Comparison of ENCODE assay signal across 8 mouse cellular contexts in genomic region chr11:3963610-3964415, GRCm38 (mm10). TPM values are rescaled to one million over a fixed set of nuclear protein-coding genes. Genes with fewer than 3 reads are reported as not detected.
DNase-seq lines count a peak whose midpoint lies in the region; ATAC-seq and TF ChIP-seq lines count a peak whose summit lies in the region.

Gene Pes1, plus strand, starts transcription at chr11:3963975.

- TF ChIP-seq EP300 in CH12.LX (IDR thresholded peaks at IDR 0.05; ENCODE audit: low read length) = no peak

- in situ Hi-C loops in CH12.LX (cut with MboI; ENCODE audit: low pct_ligation_motif_present, low pct_unique_long_range_greater_than_20kb, low sequenced_read_pairs) = no loop called here

- peak in 1 of 2 experiments; percentile 27; a peak in 1 of 4 replicates for TF ChIP-seq CTCF in CH12.LX (conservative IDR thresholded peaks at IDR 0.05 in 1 of 2, IDR thresholded peaks at IDR 0.05 in 1 of 2; ENCODE audit: low read depth in 2 of 2, low read length in 2 of 2)

- peak within 1 kb of the TSS; percentile 81 for H3K9ac ChIP-seq in CH12.LX (ENCODE audit: insufficient read depth, low read depth)
- peak within 1 kb of the TSS; percentile 78 for H3K9ac ChIP-seq in forebrain, embryonic 11.5 days (ENCODE audit: low read length)
- peak within 1 kb of the TSS; percentile 86 for H3K9ac ChIP-seq in heart, embryonic 16.5 days (ENCODE audit: low read length)
- H3K9ac ChIP-seq in liver, embryonic 15.5 days = peak within 1 kb of the TSS; percentile 67
- H3K9ac ChIP-seq in neural tube, embryonic 12.5 days = peak within 1 kb of the TSS; percentile 68

- ATAC-seq in forebrain, embryonic 11.5 days (replicated peaks; ENCODE audit: low FRiP score) = peak; percentile 94
- peak; percentile 89 for ATAC-seq in heart, embryonic 16.5 days (replicated peaks; ENCODE audit: extremely low read depth, insufficient read depth, low FRiP score)
- ATAC-seq in liver, embryonic 15.5 days (ENCODE audit: insufficient read depth) = peak; percentile 92
- peak; percentile 96 for ATAC-seq in neural tube, embryonic 12.5 days (ENCODE audit: low FRiP score, low read depth)

- peaks cover 14% of the 10 kb centered on the region for H3K27me3 ChIP-seq in CH12.LX (replicated peaks)
- H3K27me3 ChIP-seq in forebrain, embryonic 11.5 days (ENCODE audit: control insufficient read depth, insufficient read depth, low read length) = no peaks in the 10 kb centered on the region
- H3K27me3 ChIP-seq in heart, embryonic 16.5 days (ENCODE audit: control insufficient read depth, insufficient read depth, low read length) = no peaks in the 10 kb centered on the region
- H3K27me3 ChIP-seq in liver, embryonic 15.5 days = no peaks in the 10 kb centered on the region
- no peaks in the 10 kb centered on the region for H3K27me3 ChIP-seq in neural tube, embryonic 12.5 days (replicated peaks)

- peak within 1 kb of the TSS; percentile 62 to 93 (median 86) for H3K4me3 ChIP-seq in CH12.LX (replicated peaks in 1 of 3; ENCODE audit: low read depth in 2 of 3, low read length in 2 of 3, poor library complexity in 1 of 3)
- H3K4me3 ChIP-seq in forebrain, embryonic 11.5 days (ENCODE audit: low read depth, low read length) = peak within 1 kb of the TSS; percentile 78
- peak within 1 kb of the TSS; percentile 84 for H3K4me3 ChIP-seq in heart, embryonic 16.5 days (ENCODE audit: low read length)
- peak within 1 kb of the TSS; percentile 74 for H3K4me3 ChIP-seq in liver, embryonic 15.5 days (replicated peaks)
- H3K4me3 ChIP-seq in neural tube, embryonic 12.5 days = peak within 1 kb of the TSS; percentile 83

- TF ChIP-seq RAD21 in CH12.LX (IDR thresholded peaks at IDR 0.05; ENCODE audit: low read depth, low read length) = no peak

- dilution Hi-C loops in CH12.LX (cut with MboI; ENCODE audit: extremely low pct_ligation_motif_present, extremely low pct_unique_long_range_greater_than_20kb, low sequenced_read_pairs) = no loop called here

- H3K27ac ChIP-seq in CH12.LX (ENCODE audit: insufficient read depth, low read depth) = no peak within 1 kb of the TSS
- no peak within 1 kb of the TSS for H3K27ac ChIP-seq in forebrain, embryonic 11.5 days (ENCODE audit: low read depth, low read length)
- H3K27ac ChIP-seq in heart, embryonic 16.5 days (ENCODE audit: low read length) = peak within 1 kb of the TSS; percentile 70
- peak within 1 kb of the TSS; percentile 77 for H3K27ac ChIP-seq in liver, embryonic 15.5 days (replicated peaks)
- no peak within 1 kb of the TSS for H3K27ac ChIP-seq in neural tube, embryonic 12.5 days

- H3K4me2 ChIP-seq in CH12.LX (ENCODE audit: insufficient read depth, low read depth, poor library complexity, severe bottlenecking) = peak within 1 kb of the TSS; percentile 99
- peak within 1 kb of the TSS; percentile 84 for H3K4me2 ChIP-seq in forebrain, embryonic 11.5 days (ENCODE audit: low read depth, low read length, severe bottlenecking)
- peak within 1 kb of the TSS; percentile 91 for H3K4me2 ChIP-seq in heart, embryonic 16.5 days (ENCODE audit: low read depth, low read length)
- H3K4me2 ChIP-seq in liver, embryonic 15.5 days = peak within 1 kb of the TSS; percentile 74
- peak within 1 kb of the TSS; percentile 90 for H3K4me2 ChIP-seq in neural tube, embryonic 12.5 days (replicated peaks)

- H3K4me1 ChIP-seq in CH12.LX (ENCODE audit: control insufficient read depth in 1 of 2, insufficient read depth in 2 of 2) = peaks cover 11 to 23% of the 10 kb centered on the region in 2 experiments
- H3K4me1 ChIP-seq in forebrain, embryonic 11.5 days (replicated peaks; ENCODE audit: control insufficient read depth, insufficient read depth, low read length) = peaks cover 5% of the 10 kb centered on the region; the same call in 1 of the 2 replicates
- H3K4me1 ChIP-seq in heart, embryonic 16.5 days (ENCODE audit: control insufficient read depth, insufficient read depth, low read length) = peaks cover 10% of the 10 kb centered on the region
- H3K4me1 ChIP-seq in liver, embryonic 15.5 days (replicated peaks) = peaks cover 27% of the 10 kb centered on the region
- H3K4me1 ChIP-seq in neural tube, embryonic 12.5 days = peaks cover 8% of the 10 kb centered on the region

- peak; percentile 79 for TF ChIP-seq POLR2A in CH12.LX (IDR thresholded peaks at IDR 0.05; ENCODE audit: low read depth, low read length)

- peak; percentile 95 for DNase-seq in CH12.LX (ENCODE audit: extremely low read depth)
- peak; percentile 67 for DNase-seq in c-Kit-positive CD71-negative TER-119-negative erythroid progenitor cells, embryonic 14.5 days (ENCODE audit: low read depth)
- DNase-seq in forebrain, embryonic 11.5 days (ENCODE audit: low spot score) = peak; percentile 85
- DNase-seq in kidney, postnatal 36 days = peak; percentile 85 to 89
- DNase-seq in telencephalon, adult 2 months (ENCODE audit: low read depth, low spot score) = peak; percentile 93

- peaks cover 45% of the 10 kb centered on the region for H3K79me2 ChIP-seq in CH12.LX (replicated peaks; ENCODE audit: control insufficient read depth, extremely low read depth, insufficient read depth, poor library complexity, severe bottlenecking)

- under 1% methylated on average over 31 of the region's 31 CpGs for WGBS in forebrain, embryonic 11.5 days
- WGBS in heart, embryonic 16.5 days = under 1% methylated on average over 31 of the region's 31 CpGs
- under 1% methylated on average over 31 of the region's 31 CpGs for WGBS in liver, embryonic 15.5 days (ENCODE audit: insufficient replicate concordance)
- under 1% methylated on average over 31 of the region's 31 CpGs for WGBS in neural tube, embryonic 12.5 days

- H3K36me3 ChIP-seq in CH12.LX (replicated peaks in 1 of 2; ENCODE audit: control insufficient read depth in 1 of 2, insufficient read depth in 1 of 2, low read length in 1 of 2) = peaks cover 17 to 31% of the 10 kb centered on the region in 2 experiments
- H3K36me3 ChIP-seq in forebrain, embryonic 11.5 days (ENCODE audit: control insufficient read depth, insufficient read depth, low read length) = no peaks in the 10 kb centered on the region
- H3K36me3 ChIP-seq in heart, embryonic 16.5 days (ENCODE audit: control insufficient read depth, insufficient read depth) = peaks cover 5% of the 10 kb centered on the region; the same call in 1 of the 2 replicates
- H3K36me3 ChIP-seq in liver, embryonic 15.5 days (replicated peaks) = peaks cover 17% of the 10 kb centered on the region
- peaks cover 6% of the 10 kb centered on the region for H3K36me3 ChIP-seq in neural tube, embryonic 12.5 days

- no peaks in the 10 kb centered on the region for H3K9me3 ChIP-seq in CH12.LX (replicated peaks; ENCODE audit: low read length)
- H3K9me3 ChIP-seq in forebrain, embryonic 11.5 days (ENCODE audit: control insufficient read depth, low read length) = no peaks in the 10 kb centered on the region
- no peaks in the 10 kb centered on the region for H3K9me3 ChIP-seq in heart, embryonic 16.5 days (replicated peaks; ENCODE audit: control insufficient read depth, low read length)
- no peaks in the 10 kb centered on the region for H3K9me3 ChIP-seq in liver, embryonic 15.5 days (replicated peaks)
- no peaks in the 10 kb centered on the region for H3K9me3 ChIP-seq in neural tube, embryonic 12.5 days

TF ChIP-seq in CH12.LX, 34 proteins besides CTCF, POLR2A, EP300 and RAD21 (continues in another document):
- TF ChIP-seq ZNF384 (IDR thresholded peaks at IDR 0.05; ENCODE audit: low read depth, low read length) = no peak
- TF ChIP-seq SIN3A (IDR thresholded peaks at IDR 0.05; ENCODE audit: low read length) = peak; percentile 84
- TF ChIP-seq ZKSCAN1 (IDR thresholded peaks at IDR 0.05; ENCODE audit: borderline replicate concordance, low read depth, low read length) = no peak
- no peak for TF ChIP-seq CHD1 (IDR thresholded peaks at IDR 0.05; ENCODE audit: low read depth, low read length)
- no peak; the same call in 1 of the 2 replicates for TF ChIP-seq JUND (conservative IDR thresholded peaks at IDR 0.05; ENCODE audit: low read depth, low read length)
- peak; percentile 99 for TF ChIP-seq MYC (IDR thresholded peaks at IDR 0.05; ENCODE audit: low read depth, low read length)
- TF ChIP-seq MAFK (IDR thresholded peaks at IDR 0.05; ENCODE audit: insufficient replicate concordance, low read length) = no peak
- TF ChIP-seq USF2 (conservative IDR thresholded peaks at IDR 0.05; ENCODE audit: low read depth, low read length) = no peak; the same call in 1 of the 2 replicates
- peak; percentile 84; the same call in 1 of the 2 replicates for TF ChIP-seq KAT2A (IDR thresholded peaks at IDR 0.05; ENCODE audit: insufficient replicate concordance, low read length)
- peak; percentile 90 for TF ChIP-seq HCFC1 (IDR thresholded peaks at IDR 0.05; ENCODE audit: low read depth, low read length)
- TF ChIP-seq GABPA (IDR thresholded peaks at IDR 0.05; ENCODE audit: insufficient replicate concordance, low read depth, low read length) = no peak; the same call in 1 of the 2 replicates
- TF ChIP-seq MXI1 (IDR thresholded peaks at IDR 0.05; ENCODE audit: low read depth, low read length) = peak; percentile 98
- peak; percentile 70 for TF ChIP-seq ETS1 (conservative IDR thresholded peaks at IDR 0.05; ENCODE audit: low read depth, low read length)
- TF ChIP-seq BHLHE40 (IDR thresholded peaks at IDR 0.05; ENCODE audit: low read depth, low read length) = peak; percentile 99
- peak; percentile 73; the same call in 1 of the 2 replicates for TF ChIP-seq ZMIZ1 (IDR thresholded peaks at IDR 0.05; ENCODE audit: low read depth, low read length)
- peak; percentile 92 for TF ChIP-seq TBP (conservative IDR thresholded peaks at IDR 0.05; ENCODE audit: low read depth, low read length)
- no peak for TF ChIP-seq JUN (IDR thresholded peaks at IDR 0.05; ENCODE audit: insufficient read depth, low read depth, low read length)
- no peak; the same call in 1 of the 2 replicates for TF ChIP-seq UBTF (IDR thresholded peaks at IDR 0.05; ENCODE audit: low read depth, low read length)
- TF ChIP-seq SMC3 (IDR thresholded peaks at IDR 0.05; ENCODE audit: low read depth, low read length) = no peak
- TF ChIP-seq E2F4 (IDR thresholded peaks at IDR 0.05; ENCODE audit: insufficient replicate concordance, low read depth, low read length) = no peak
- no peak for TF ChIP-seq PAX5 (IDR thresholded peaks at IDR 0.05; ENCODE audit: low read length)
- peak; percentile 85 for TF ChIP-seq ELF1 (IDR thresholded peaks at IDR 0.05; ENCODE audit: low read depth, low read length)

RNA-seq across cellular contexts. Expression of gene Pes1, which starts in this region (rescaled TPM):
- total RNA-seq in CH12.LX (2012; rRNA removed) = 120 and 149 TPM in 2 replicates
- total RNA-seq in CH12.LX (2014; rRNA removed) = 226 and 251 TPM in 2 replicates
- 304 and 311 TPM in 2 replicates for polyA plus RNA-seq in CH12.LX (2012; ENCODE audit: insufficient read length, low read depth)
- polyA plus RNA-seq in forebrain, embryonic 11.5 days (2014; fragmentation: Nextera tagmentation; extraction: Ambion mirVana) = 82.9 and 90.4 TPM in 2 replicates
- 50.0 and 57.9 TPM in 2 replicates for polyA plus RNA-seq in heart, embryonic 16.5 days (2015; fragmentation: Nextera tagmentation; extraction: Ambion mirVana)
- 36.5 and 37.2 TPM in 2 replicates for polyA plus RNA-seq in liver, embryonic 15.5 days (2015; fragmentation: Nextera tagmentation; extraction: Ambion mirVana)
- 68.1 and 75.7 TPM in 2 replicates for polyA plus RNA-seq in neural tube, embryonic 12.5 days (2016; fragmentation: Nextera tagmentation; extraction: Ambion mirVana)

Comparison
In these comparisons a context has a peak if more than half of its experiments do, and no peak if none do; other contexts are left out.
1. H3K27ac ChIP-seq: peak in heart, embryonic 16.5 days (single experiment) and liver, embryonic 15.5 days (single experiment); none in CH12.LX (single experiment), forebrain, embryonic 11.5 days (single experiment) and neural tube, embryonic 12.5 days (single experiment).
2. Peak in every context shown above with its lines, with median percentiles within 50 percentile points of each other: DNase-seq, H3K4me2 ChIP-seq, H3K4me3 ChIP-seq, H3K9ac ChIP-seq and ATAC-seq.